Mouse (Mus musculus) C2C12 (cell line): ENCODE measurements around the gene Sell.

Experiments
- CTCF ChIP-seq: IDR thresholded peaks from one replicate; pipeline ENCODE4 v1.5.1; 2011; ENCODE audit not compliant: control insufficient read depth, insufficient read depth, insufficient read length
- FOSL1 ChIP-seq: IDR thresholded peaks from one replicate; pipeline ENCODE4 v1.8.0; 2011; ENCODE audit warnings: mild to moderate bottlenecking, low read length; ENCODE audit not compliant: poor library complexity, insufficient read depth, severe bottlenecking
- MAX ChIP-seq: IDR thresholded peaks from one replicate; pipeline ENCODE4 v1.6.1; 2011; ENCODE audit warnings: mild to moderate bottlenecking, control low read depth
- MYOD1 ChIP-seq: IDR thresholded peaks from one replicate; pipeline ENCODE4 v1.6.1; 2011; ENCODE audit warnings: low read depth; ENCODE audit not compliant: control insufficient read depth, insufficient read length
- MYOG ChIP-seq: IDR thresholded peaks from one replicate; pipeline ENCODE4 v1.6.1; 2011; ENCODE audit not compliant: control insufficient read depth, insufficient read length; ENCODE audit errors: extremely low read depth
- USF1 ChIP-seq: IDR thresholded peaks from one replicate; pipeline ENCODE4 v1.6.1; 2011; ENCODE audit warnings: low read depth, mild to moderate bottlenecking, control low read depth, moderate library complexity

DNA sequence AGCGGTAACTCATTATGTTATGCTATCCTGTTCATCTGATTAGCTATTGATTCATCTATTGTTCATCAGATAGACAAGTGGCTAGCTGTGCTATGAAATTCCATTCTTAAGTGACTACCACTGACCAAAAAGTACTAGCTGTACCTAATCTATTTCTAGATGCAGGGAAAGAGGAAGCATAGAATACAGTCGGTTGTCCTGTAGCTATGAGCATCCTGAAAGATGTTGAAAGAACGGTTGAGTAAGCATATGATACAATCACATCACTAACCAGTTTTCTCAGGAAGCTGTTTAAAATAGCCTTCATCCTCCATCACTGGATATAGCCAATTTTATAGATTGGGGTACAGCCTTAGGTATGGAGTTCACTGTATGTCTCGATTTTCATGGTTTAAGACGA lies 26.1 kb downstream of the Sell start:
- TF ChIP-seq CTCF = no peak
- TF ChIP-seq USF1 = no peak
- no peak for TF ChIP-seq MYOD1
- TF ChIP-seq FOSL1 = no peak
- no peak for TF ChIP-seq MAX
- no peak for TF ChIP-seq MYOG
